Mouse (Mus musculus): ENCODE data around the gene Limch1.

The Limch1 gene

GRCm38 (mm10) chr5:66745390-66745995, at the start of gene Limch1:
Gene Limch1 (plus strand): TSS chr5:66745827.
- peak; percentile 76 for DNase-seq

- DNase-seq: no peak
These were observed 48.5 kb upstream of the Limch1 start for GRCm38 (mm10) chr5:66697119-66697518.

- DNase-seq: no peak
These were observed 45.7 kb upstream of the Limch1 start for GRCm38 (mm10) chr5:66699911-66700310.

GRCm38 (mm10) chr5:66701951-66702350, 43.7 kb upstream of the Limch1 start:
- DNase-seq: no peak

GRCm38 (mm10) chr5:66703317-66704004, 42.2 kb upstream of the Limch1 start:
- no peak for DNase-seq

- no peak for DNase-seq
These were observed 37.8 kb upstream of the Limch1 start for GRCm38 (mm10) chr5:66707859-66708258.

- DNase-seq: no peak
These were observed 35.1 kb upstream of the Limch1 start for GRCm38 (mm10) chr5:66710445-66711019.

GRCm38 (mm10) chr5:66712801-66713200, 32.8 kb upstream of the Limch1 start:
- no peak for DNase-seq

- DNase-seq: no peak
These were observed 30.1 kb upstream of the Limch1 start for GRCm38 (mm10) chr5:66715498-66715931.

GRCm38 (mm10) chr5:66717931-66718330, 27.7 kb upstream of the Limch1 start:
- DNase-seq: no peak

GRCm38 (mm10) chr5:66718413-66718812, 27.2 kb upstream of the Limch1 start:
- no peak for DNase-seq

- no peak for DNase-seq
These were observed 26.7 kb upstream of the Limch1 start for GRCm38 (mm10) chr5:66718880-66719279.

- no peak for DNase-seq
These were observed 24.7 kb upstream of the Limch1 start for GRCm38 (mm10) chr5:66720921-66721320.

GRCm38 (mm10) chr5:66722586-66722985, 23.0 kb upstream of the Limch1 start:
- DNase-seq: no peak

GRCm38 (mm10) chr5:66723037-66723436, 22.6 kb upstream of the Limch1 start:
- no peak for DNase-seq

- DNase-seq: no peak
These were observed 22.0 kb upstream of the Limch1 start for GRCm38 (mm10) chr5:66723626-66724025.

- no peak for DNase-seq
These were observed 16.3 kb upstream of the Limch1 start for GRCm38 (mm10) chr5:66729306-66729705.

- DNase-seq: no peak
These were observed 14.9 kb upstream of the Limch1 start for GRCm38 (mm10) chr5:66730621-66731301.

GRCm38 (mm10) chr5:66731302-66731697, 14.3 kb upstream of the Limch1 start:
- no peak for DNase-seq

GRCm38 (mm10) chr5:66733556-66733955, 12.1 kb upstream of the Limch1 start:
- DNase-seq: no peak

- no peak for DNase-seq
These were observed 6.3 kb upstream of the Limch1 start for GRCm38 (mm10) chr5:66739376-66739775.

- peak; percentile 38 for DNase-seq
These were observed 512 bp downstream of the Limch1 start for GRCm38 (mm10) chr5:66745996-66746681.

GRCm38 (mm10) chr5:66746761-66747160, 1.1 kb downstream of the Limch1 start:
- no peak for DNase-seq

All from kidney, adult 11 months (tissue).